Mouse (Mus musculus) forebrain, embryonic 15.5 days (tissue): ENCODE data around the gene Smarcd2. TPM values are rescaled to one million over a fixed set of nuclear protein-coding genes. Genes with fewer than 3 reads are reported as not detected.
A peak's percentile ranks its signal among the peaks of the same experiment; 100 is the strongest.

ENCODE experiments used
- ATAC-seq: fragments of 200-750 bp; cut with Nextera tagmentation; replicated peaks from 2 replicates; pipeline ENCODE4 v1.8.0; 2017; ENCODE audit warnings: mild to moderate bottlenecking, moderate TSS enrichment, moderate library complexity
- H3K27ac ChIP-seq: fragments of 300-500 bp; sonication (generic); replicated peaks from 2 replicates; pipeline ENCODE4 v1.5.1; 2015; ENCODE audit warnings: mild to moderate bottlenecking, inconsistent platforms
- H3K27me3 ChIP-seq: fragments of 300-500 bp; sonication (generic); 2 replicates; pipeline ENCODE4 v1.6.1; 2015; ENCODE audit warnings: inconsistent platforms
- H3K36me3 ChIP-seq: fragments of 300-500 bp; sonication (generic); 2 replicates; pipeline ENCODE4 v1.6.1; 2015; ENCODE audit warnings: mild to moderate bottlenecking, inconsistent platforms
- H3K4me1 ChIP-seq: fragments of 300-500 bp; sonication (generic); 2 replicates; pipeline ENCODE4 v1.6.1; 2015; ENCODE audit warnings: inconsistent platforms
- H3K4me2 ChIP-seq: fragments of 300-500 bp; sonication (generic); replicated peaks from 2 replicates; pipeline ENCODE4 v1.6.1; 2015; ENCODE audit warnings: mild to moderate bottlenecking, inconsistent platforms
- H3K4me3 ChIP-seq: fragments of 300-500 bp; sonication (generic); 2 replicates; pipeline ENCODE4 v1.5.1; 2015; ENCODE audit warnings: mild to moderate bottlenecking, inconsistent platforms
- H3K9ac ChIP-seq: fragments of 300-500 bp; sonication (generic); replicated peaks from 2 replicates; pipeline ENCODE4 v1.6.1; 2015; ENCODE audit warnings: mild to moderate bottlenecking, inconsistent platforms
- H3K9me3 ChIP-seq: fragments of 300-500 bp; sonication (generic); 2 replicates; pipeline ENCODE4 v1.6.1; 2016; ENCODE audit warnings: inconsistent platforms
- WGBS: fragments of 180-500 bp; shearing (Covaris S2); methylation state at CpG from one replicate; pipeline ENCODE4 v1.1.7; 2015; ENCODE audit warnings: mixed read lengths; 5-methylcytosine and 5-hydroxymethylcytosine counted together
- polyA plus RNA-seq: library from polyadenylated mRNA; unstranded; fragments of >200 nt; fragmentation: Nextera tagmentation; extraction: Ambion mirVana; gene quantifications from 2 replicates; pipeline ENCODE4 v1.2.1, GENCODE M21; 2015

Gene Smarcd2
- polyA plus RNA-seq, 1 experiment from 2014 or later: 12.7 TPM

GRCm38 (mm10) chr11:106302634-106303033 lies 29.9 kb upstream of the Smarcd2 start:
- Histone ChIP-seq H3K27me3 (no peaks in the 10 kb centered on the region), H3K9ac (no peak overlapping the region), H3K36me3 (no peaks in the 10 kb centered on the region), H3K4me1 (no peaks in the 10 kb centered on the region), H3K27ac (no peak overlapping the region), H3K4me3 (no peak overlapping the region), H3K9me3 (no peaks in the 10 kb centered on the region), H3K4me2 (no peak overlapping the region)
- no peak for ATAC-seq
- WGBS: 17% methylated on average over 2 of the region's 2 CpGs

DNA sequence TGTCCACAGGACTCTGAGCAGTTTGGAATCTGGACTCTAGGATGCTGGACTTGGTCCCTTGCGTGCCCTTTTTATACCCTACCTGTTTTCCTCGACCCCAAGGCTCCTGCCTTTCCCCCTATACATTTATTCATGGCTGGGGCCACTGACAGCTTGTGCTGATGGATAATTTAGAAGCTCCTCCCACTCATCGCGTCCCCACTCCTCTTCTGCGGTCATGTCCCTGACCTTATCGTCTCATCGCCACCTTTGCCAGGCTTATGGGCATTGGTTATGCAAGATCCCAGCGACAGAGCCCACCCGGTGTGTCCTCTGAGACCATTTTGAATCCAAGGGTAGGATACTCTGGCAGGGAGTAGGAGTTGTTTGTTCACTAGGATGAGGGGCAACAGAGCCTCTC lies 29.0 kb upstream of the Smarcd2 start, which contains the start of gene Gh:
TSS of gene Gh (minus strand) at position 101 of the 400 bp plus-strand sequence.
- no peak within 1 kb of the TSS for H3K27ac ChIP-seq
- H3K9ac ChIP-seq: no peak within 1 kb of the TSS
- H3K27me3 ChIP-seq: no peaks in the 10 kb centered on the region
- no peaks in the 10 kb centered on the region for H3K9me3 ChIP-seq
- no peaks in the 10 kb centered on the region for H3K36me3 ChIP-seq
- H3K4me1 ChIP-seq: no peaks in the 10 kb centered on the region
- no peak for ATAC-seq
- no peak within 1 kb of the TSS for H3K4me2 ChIP-seq
- 85% methylated on average over 9 of the region's 9 CpGs for WGBS
- H3K4me3 ChIP-seq: no peak within 1 kb of the TSS

DNA sequence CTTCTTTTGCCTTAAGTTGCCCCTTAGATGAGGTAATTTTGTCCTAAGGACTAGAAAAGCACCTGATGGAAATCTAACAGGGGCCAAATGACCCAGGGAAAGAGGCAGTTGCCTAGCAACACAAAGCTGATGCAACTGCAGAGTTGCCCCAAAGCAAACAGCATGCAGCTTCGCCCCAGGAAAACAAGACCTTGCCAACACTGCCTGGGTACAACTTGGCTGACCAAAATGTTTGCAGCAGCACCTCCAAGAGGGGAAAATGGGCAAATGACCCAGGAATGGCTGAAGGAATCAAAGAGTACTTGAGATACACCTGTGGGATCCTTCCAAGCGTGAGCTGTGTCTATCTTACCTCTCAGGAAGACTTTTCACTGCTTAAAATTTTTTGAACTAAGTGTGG lies 19.1 kb upstream of the Smarcd2 start:
- Histone ChIP-seq H3K9me3 (no peaks in the 10 kb centered on the region), H3K36me3 (no peaks in the 10 kb centered on the region), H3K4me1 (peaks cover 5% of the 10 kb centered on the region), H3K9ac (no peak overlapping the region), H3K27ac (no peak overlapping the region), H3K4me2 (no peak overlapping the region), H3K27me3 (no peaks in the 10 kb centered on the region), H3K4me3 (no peak overlapping the region)
- ATAC-seq: no peak
- 89% methylated on average over 2 of the region's 2 CpGs for WGBS

DNA sequence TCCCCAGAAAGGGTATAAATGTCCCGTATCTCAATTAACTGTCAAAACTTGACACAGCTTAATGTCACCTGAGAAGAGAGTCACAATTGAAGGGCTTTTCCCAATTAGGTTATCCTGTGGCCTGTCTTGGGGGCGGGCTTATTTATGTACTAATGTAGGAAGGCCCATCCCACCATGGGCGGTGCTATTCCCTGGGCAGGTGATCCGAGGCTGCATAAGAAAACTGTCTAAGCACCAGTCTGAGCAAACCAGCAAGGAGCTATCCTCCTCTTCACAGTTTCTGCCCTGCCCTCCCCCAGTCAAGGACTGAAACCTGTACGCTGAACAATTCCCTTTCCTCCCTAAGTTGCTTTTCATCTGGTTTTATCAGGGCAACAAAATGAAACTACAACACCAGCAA lies 17.6 kb upstream of the Smarcd2 start:
- Histone ChIP-seq H3K9me3 (no peaks in the 10 kb centered on the region), H3K27me3 (no peaks in the 10 kb centered on the region), H3K4me2 (no peak overlapping the region), H3K36me3 (no peaks in the 10 kb centered on the region), H3K4me1 (peaks cover 8% of the 10 kb centered on the region), H3K9ac (no peak overlapping the region), H3K4me3 (no peak overlapping the region), H3K27ac (no peak overlapping the region)
- WGBS: 92% methylated on average over 5 of the region's 5 CpGs
- ATAC-seq: no peak

DNA sequence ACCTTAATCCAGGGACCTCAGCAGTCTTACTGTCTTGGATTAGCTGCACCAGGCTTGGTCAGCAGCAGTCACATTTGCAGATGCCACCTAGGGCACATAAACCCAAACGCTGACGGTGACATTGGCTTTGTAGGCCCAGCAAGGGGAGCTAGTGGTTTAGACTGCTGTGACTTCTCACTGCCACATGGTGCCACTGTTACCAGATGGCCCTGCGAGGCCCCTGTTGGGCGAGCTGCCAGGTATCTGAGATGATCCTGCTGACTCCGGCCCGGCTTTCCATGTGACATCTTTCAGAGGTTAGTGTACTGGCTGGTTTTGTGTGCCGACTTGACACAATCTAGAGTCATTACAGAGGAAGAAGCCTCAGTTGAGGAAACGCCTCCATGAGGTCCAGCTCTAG lies 16.6 kb upstream of the Smarcd2 start:
- no peak overlapping the region for H3K4me2 ChIP-seq
- WGBS: 55% methylated on average over 8 of the region's 8 CpGs
- no peaks in the 10 kb centered on the region for H3K36me3 ChIP-seq
- H3K4me1 ChIP-seq: peaks cover 8% of the 10 kb centered on the region
- no peak overlapping the region for H3K4me3 ChIP-seq
- no peaks in the 10 kb centered on the region for H3K27me3 ChIP-seq
- H3K9ac ChIP-seq: no peak overlapping the region
- no peak for ATAC-seq
- H3K27ac ChIP-seq: no peak overlapping the region
- H3K9me3 ChIP-seq: no peaks in the 10 kb centered on the region

GRCm38 (mm10) chr11:106286987-106287386 lies 14.2 kb upstream of the Smarcd2 start:
- no peaks in the 10 kb centered on the region for H3K36me3 ChIP-seq
- WGBS: 57% methylated on average over 11 of the region's 11 CpGs
- peaks cover 8% of the 10 kb centered on the region for H3K4me1 ChIP-seq
- H3K9me3 ChIP-seq: no peaks in the 10 kb centered on the region
- no peak overlapping the region for H3K4me2 ChIP-seq
- no peak overlapping the region for H3K27ac ChIP-seq
- ATAC-seq: no peak
- H3K4me3 ChIP-seq: no peak overlapping the region
- H3K27me3 ChIP-seq: no peaks in the 10 kb centered on the region
- no peak overlapping the region for H3K9ac ChIP-seq

- ATAC-seq: no peak
- Histone ChIP-seq H3K27me3 (no peaks in the 10 kb centered on the region), H3K9me3 (no peaks in the 10 kb centered on the region), H3K4me3 (no peak overlapping the region), H3K9ac (no peak overlapping the region), H3K36me3 (no peaks in the 10 kb centered on the region), H3K4me1 (peaks cover 8% of the 10 kb centered on the region), H3K4me2 (no peak overlapping the region), H3K27ac (no peak overlapping the region)
- 87% methylated on average over 7 of the region's 7 CpGs for WGBS
Measured at GRCm38 (mm10) chr11:106286206-106286605, 13.4 kb upstream of the Smarcd2 start.

GRCm38 (mm10) chr11:106284126-106284525 lies 11.4 kb upstream of the Smarcd2 start:
- H3K9me3 ChIP-seq: no peaks in the 10 kb centered on the region
- WGBS: 71% methylated on average over 8 of the region's 8 CpGs

DNA sequence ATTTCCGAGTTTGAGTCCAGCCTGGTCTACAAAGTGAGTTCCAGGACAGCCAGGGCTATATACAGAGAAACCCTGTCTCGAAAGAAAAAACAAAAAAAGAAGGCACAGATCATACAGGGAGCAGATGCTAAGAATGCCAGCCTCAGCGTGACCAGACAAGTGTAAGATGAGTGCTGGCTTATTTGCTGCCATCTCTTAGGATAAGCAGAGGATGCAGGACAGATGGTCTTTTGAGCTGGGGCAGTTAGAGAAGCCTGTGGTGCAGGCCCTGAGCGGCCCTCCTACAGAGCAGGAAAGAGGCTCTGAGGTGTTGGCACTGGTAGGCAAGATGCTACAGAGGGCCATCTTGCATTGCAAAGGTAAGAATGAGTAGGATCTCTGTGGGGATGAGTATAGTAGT lies 10.6 kb upstream of the Smarcd2 start:
- Histone ChIP-seq H3K27me3 (no peaks in the 10 kb centered on the region), H3K27ac (no peak overlapping the region), H3K4me3 (no peak overlapping the region), H3K4me2 (no peak overlapping the region), H3K4me1 (peaks cover 8% of the 10 kb centered on the region), H3K36me3 (no peaks in the 10 kb centered on the region), H3K9me3 (no peaks in the 10 kb centered on the region), H3K9ac (no peak overlapping the region)
- no peak for ATAC-seq
- WGBS: 81% methylated on average over 4 of the region's 4 CpGs

More at GRCm38 (mm10) chr11:106284126-106284525, 11.4 kb upstream of the Smarcd2 start:
- no peak overlapping the region for H3K4me3 ChIP-seq
- H3K27ac ChIP-seq: no peak overlapping the region
- no peaks in the 10 kb centered on the region for H3K36me3 ChIP-seq
- H3K9ac ChIP-seq: no peak overlapping the region
- H3K4me2 ChIP-seq: no peak overlapping the region
- H3K27me3 ChIP-seq: no peaks in the 10 kb centered on the region
- H3K4me1 ChIP-seq: peaks cover 8% of the 10 kb centered on the region
- no peak for ATAC-seq

GRCm38 (mm10) chr11:106282452-106282851 lies 9.7 kb upstream of the Smarcd2 start:
- no peak for ATAC-seq
- H3K4me3 ChIP-seq: no peak overlapping the region
- no peak overlapping the region for H3K9ac ChIP-seq
- H3K36me3 ChIP-seq: no peaks in the 10 kb centered on the region
- 89% methylated on average over 6 of the region's 6 CpGs for WGBS
- H3K4me2 ChIP-seq: no peak overlapping the region
- no peak overlapping the region for H3K27ac ChIP-seq
- H3K9me3 ChIP-seq: no peaks in the 10 kb centered on the region
- H3K4me1 ChIP-seq: peaks cover 8% of the 10 kb centered on the region
- no peaks in the 10 kb centered on the region for H3K27me3 ChIP-seq

- peaks cover 16% of the 10 kb centered on the region for H3K4me1 ChIP-seq
- H3K9ac ChIP-seq: no peak within 1 kb of the TSS
- H3K9me3 ChIP-seq: no peaks in the 10 kb centered on the region
- H3K4me2 ChIP-seq: peak within 1 kb of the TSS; percentile 48
- H3K27ac ChIP-seq: no peak within 1 kb of the TSS
- no peaks in the 10 kb centered on the region for H3K27me3 ChIP-seq
- peak within 1 kb of the TSS; percentile 22 for H3K4me3 ChIP-seq
- 10% methylated on average over 25 of the region's 25 CpGs for WGBS
- peak; percentile 52 for ATAC-seq
- H3K36me3 ChIP-seq: no peaks in the 10 kb centered on the region
Measured at GRCm38 (mm10) chr11:106276454-106276853, 3.7 kb upstream of the Smarcd2 start, which contains the start of gene Tcam1. Gene Tcam1, plus strand, starts transcription at chr11:106276672.

GRCm38 (mm10) chr11:106274971-106275411 lies 2.2 kb upstream of the Smarcd2 start:
- no peak overlapping the region for H3K27ac ChIP-seq
- peaks cover 30% of the 10 kb centered on the region for H3K4me1 ChIP-seq
- WGBS: 88% methylated on average over 7 of the region's 7 CpGs
- H3K9me3 ChIP-seq: no peaks in the 10 kb centered on the region
- no peaks in the 10 kb centered on the region for H3K36me3 ChIP-seq
- no peak overlapping the region for H3K4me2 ChIP-seq
- H3K4me3 ChIP-seq: no peak overlapping the region
- H3K9ac ChIP-seq: no peak overlapping the region
- H3K27me3 ChIP-seq: no peaks in the 10 kb centered on the region
- ATAC-seq: no peak

DNA sequence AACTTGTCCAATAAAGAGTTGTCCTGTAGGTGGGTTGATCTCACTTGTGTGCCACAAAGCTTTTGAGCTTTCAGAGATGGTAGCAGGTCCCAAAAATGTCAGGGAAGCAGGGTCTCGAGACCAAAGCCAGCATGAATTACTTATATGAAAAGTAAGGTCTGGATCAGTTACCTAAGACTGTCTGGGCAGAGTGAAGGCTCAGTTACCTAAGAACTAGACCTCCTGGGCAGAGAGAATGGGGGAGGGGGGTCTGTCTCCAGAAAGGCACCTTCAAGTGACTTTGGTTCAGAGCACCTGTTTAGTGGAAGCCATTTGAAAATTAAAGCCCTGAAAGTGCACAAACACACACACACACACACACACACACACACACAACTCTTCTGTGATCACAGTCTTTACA lies 1.6 kb upstream of the Smarcd2 start:
- Histone ChIP-seq H3K27ac (no peak overlapping the region), H3K4me3 (no peak overlapping the region), H3K36me3 (no peaks in the 10 kb centered on the region), H3K4me1 (peaks cover 32% of the 10 kb centered on the region), H3K27me3 (no peaks in the 10 kb centered on the region), H3K9ac (no peak overlapping the region), H3K4me2 (no peak overlapping the region), H3K9me3 (no peaks in the 10 kb centered on the region)
- 86% methylated on average over 1 of the region's 1 CpGs for WGBS
- no peak for ATAC-seq
